Mouse (Mus musculus): ENCODE measurements at regions not wholly inside any gene's neighbourhood (a gene's known extent, or its start where the extent isn't known, plus 50 kb on each side); places are given as distances from the start of the nearest gene placed in this dataset.
"Not testable (repeated sequence)": the region's sequence is repeated elsewhere in the genome, so short reads cannot be mapped to it uniquely, and the experiment has no call there.

GRCm38 (mm10) chr9:41446431-41447203 lies 285.1 kb upstream of the Ubash3b start:
- no peak for DNase-seq (ENCODE audit: low spot score)

- DNase-seq (ENCODE audit: low spot score), result no peak
These were observed 280.9 kb upstream of the Ubash3b start for GRCm38 (mm10) chr9:41442418-41442817.

- DNase-seq (ENCODE audit: low spot score), result peak; percentile 37
These were observed 278.5 kb upstream of the Ubash3b start for GRCm38 (mm10) chr9:41439979-41440378.

- DNase-seq (ENCODE audit: low spot score), result no peak
These were observed 276.6 kb upstream of the Ubash3b start for GRCm38 (mm10) chr9:41438141-41438540.

- DNase-seq (ENCODE audit: low spot score), result no peak
These were observed 269.2 kb upstream of the Ubash3b start for GRCm38 (mm10) chr9:41430391-41431343.

- DNase-seq (ENCODE audit: low spot score), result no peak
These were observed 268.4 kb upstream of the Ubash3b start for GRCm38 (mm10) chr9:41429711-41430390.

GRCm38 (mm10) chr9:41429236-41429635 lies 267.7 kb upstream of the Ubash3b start:
- peak; percentile 69 for DNase-seq (ENCODE audit: low spot score)

- no peak for DNase-seq (ENCODE audit: low spot score)
These were observed 265.2 kb upstream of the Ubash3b start for GRCm38 (mm10) chr9:41426698-41427097.

GRCm38 (mm10) chr9:41425225-41425624 lies 263.7 kb upstream of the Ubash3b start:
- DNase-seq (ENCODE audit: low spot score), result no peak

GRCm38 (mm10) chr9:41413791-41414190 lies 252.3 kb upstream of the Ubash3b start:
- DNase-seq (ENCODE audit: low spot score), result no peak

GRCm38 (mm10) chr9:41413091-41413490 lies 251.6 kb upstream of the Ubash3b start:
- not testable (repeated sequence) for DNase-seq (ENCODE audit: low spot score)

GRCm38 (mm10) chr9:41412174-41412757 lies 250.8 kb upstream of the Ubash3b start:
- DNase-seq (ENCODE audit: low spot score), result no peak

- no peak for DNase-seq (ENCODE audit: low spot score)
These were observed 246.8 kb upstream of the Ubash3b start for GRCm38 (mm10) chr9:41408301-41408700.

GRCm38 (mm10) chr9:41407078-41407477 lies 245.6 kb upstream of the Ubash3b start:
- no peak for DNase-seq (ENCODE audit: low spot score)

- DNase-seq (ENCODE audit: low spot score), result no peak
These were observed 241.4 kb upstream of the Ubash3b start for GRCm38 (mm10) chr9:41402942-41403341.

- no peak for DNase-seq (ENCODE audit: low spot score)
These were observed 239.5 kb upstream of the Ubash3b start for GRCm38 (mm10) chr9:41400950-41401349.

GRCm38 (mm10) chr9:41395471-41395870 lies 234.0 kb upstream of the Ubash3b start:
- DNase-seq (ENCODE audit: low spot score), result no peak

- no peak for DNase-seq (ENCODE audit: low spot score)
These were observed 230.3 kb upstream of the Ubash3b start for GRCm38 (mm10) chr9:41391591-41392320.

GRCm38 (mm10) chr9:41379283-41379682 lies 217.8 kb upstream of the Ubash3b start:
- no peak for DNase-seq (ENCODE audit: low spot score)

GRCm38 (mm10) chr9:41378627-41379231 lies 217.2 kb upstream of the Ubash3b start:
- DNase-seq (ENCODE audit: low spot score), result no peak

All from adipocyte (in vitro differentiated cells).